Mouse (Mus musculus): ENCODE data around the gene Cylc2. TPM values are rescaled to one million over a fixed set of nuclear protein-coding genes. Genes with fewer than 3 reads are reported as not detected.

Cylc2 gene
- total RNA-seq (2023; ENCODE audit: inconsistent age): not detected in 4 replicates

DNA sequence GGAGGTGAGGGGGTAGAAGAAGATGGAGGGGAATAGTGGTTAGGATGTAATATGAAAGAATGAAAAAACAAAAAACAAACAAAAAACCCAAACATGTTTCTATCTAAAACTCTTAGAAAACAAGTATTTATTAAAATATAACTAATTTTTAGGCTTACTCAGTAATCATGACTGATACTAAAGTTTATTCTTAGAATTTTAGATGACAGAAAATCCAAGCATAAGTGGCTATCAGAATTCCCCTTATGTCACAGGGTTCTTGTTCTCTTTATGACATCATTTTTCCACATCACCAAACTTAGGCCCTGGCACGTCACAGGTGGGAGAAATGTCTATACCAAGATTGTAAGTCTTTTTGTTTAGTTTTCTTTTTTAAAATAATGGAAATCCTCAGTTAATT, at the start of gene Cylc2:
Cylc2 (plus strand) TSS at position 301 of the 400 bp plus-strand sequence.

